Mouse (Mus musculus) heart, postnatal 4 days (tissue): ENCODE measurements around the gene Clec2d. TPM values are rescaled to one million over a fixed set of nuclear protein-coding genes. Genes with fewer than 3 reads are reported as not detected.

Source experiments
- DNase-seq: peaks from one replicate; pipeline ENCODE4 v3.0.0; 2021
- microRNA-seq, 2 experiments: library from miRNA; unstranded; fragments of <30 nt; microRNA quantifications; one replicate each; pipeline ENCODE4 v1.2.0; 2021 to 2022
- total RNA-seq, 2 experiments: library from RNA; stranded (reverse); gene quantifications; 2 replicates each; pipeline ENCODE4 v1.2.3; 2021

Clec2d gene
- total RNA-seq, 2 experiments from 2014 or later: 14.5 to 19.7 TPM

GRCm38 (mm10) chr6:129228935-129229773, 48.7 kb downstream of the Clec2d start:
- DNase-seq: no peak

- peak; percentile 72 for DNase-seq
These were observed 49.6 kb downstream of the Clec2d start for GRCm38 (mm10) chr6:129229774-129230578.

GRCm38 (mm10) chr6:129232005-129232841, 51.8 kb downstream of the Clec2d start:
- no peak for DNase-seq

- DNase-seq: peak; percentile 39
These were observed 52.4 kb downstream of the Clec2d start for GRCm38 (mm10) chr6:129232842-129233205.

- no peak for DNase-seq
These were observed 53.0 kb downstream of the Clec2d start for GRCm38 (mm10) chr6:129233366-129233954.

- no peak for DNase-seq
These were observed 53.5 kb downstream of the Clec2d start for GRCm38 (mm10) chr6:129233955-129234369.

- no peak for DNase-seq
These were observed 54.3 kb downstream of the Clec2d start for GRCm38 (mm10) chr6:129234456-129235360.

GRCm38 (mm10) chr6:129235855-129236461, 55.5 kb downstream of the Clec2d start:
- DNase-seq: no peak

Small RNA genes lying within 50 kb of the gene (microRNA-seq; reads per million reads assigned to microRNA genes)
- gene Gm27514: 0 reads per million in 2 experiments

Other genes starting within 250 kb of the Clec2d start
- 1 to 10 TPM in 1 of 2 experiments, under 1 TPM in 1; 0.63 to 1.5 TPM for gene Clec2g, start 246.2 kb upstream of the Clec2d start, total RNA-seq
- not detected for gene Klrb1f, start 134.7 kb upstream of the Clec2d start, total RNA-seq
- not detected for gene Clec2e, start 79.7 kb upstream of the Clec2d start, total RNA-seq
- gene Cd69, start 94.8 kb downstream of the Clec2d start, total RNA-seq: not detected
- gene 4922502D21Rik, start 151.2 kb downstream of the Clec2d start, total RNA-seq: not detected
- under 1 TPM; 0.26 to 0.45 TPM for gene Clec12a, start 162.1 kb downstream of the Clec2d start, total RNA-seq
- under 1 TPM in 1 of 2 experiments, not detected in 1; 0.18 TPM for gene Clec12b, start 205.3 kb downstream of the Clec2d start, total RNA-seq
- gene Clec1b, start 216.7 kb downstream of the Clec2d start, total RNA-seq: under 1 TPM; 0.60 to 0.65 TPM
- gene Clec9a, start 228.2 kb downstream of the Clec2d start, total RNA-seq: not detected